Mouse (Mus musculus) gastrocnemius, postnatal 25 days (tissue): ENCODE measurements at regions not wholly inside any gene's neighbourhood (a gene's known extent, or its start where the extent isn't known, plus 50 kb on each side); places are given as distances from the start of the nearest gene placed in this dataset.

ENCODE experiments used
- DNase-seq: peaks from one replicate; pipeline ENCODE4 v3.0.0; 2022

DNA sequence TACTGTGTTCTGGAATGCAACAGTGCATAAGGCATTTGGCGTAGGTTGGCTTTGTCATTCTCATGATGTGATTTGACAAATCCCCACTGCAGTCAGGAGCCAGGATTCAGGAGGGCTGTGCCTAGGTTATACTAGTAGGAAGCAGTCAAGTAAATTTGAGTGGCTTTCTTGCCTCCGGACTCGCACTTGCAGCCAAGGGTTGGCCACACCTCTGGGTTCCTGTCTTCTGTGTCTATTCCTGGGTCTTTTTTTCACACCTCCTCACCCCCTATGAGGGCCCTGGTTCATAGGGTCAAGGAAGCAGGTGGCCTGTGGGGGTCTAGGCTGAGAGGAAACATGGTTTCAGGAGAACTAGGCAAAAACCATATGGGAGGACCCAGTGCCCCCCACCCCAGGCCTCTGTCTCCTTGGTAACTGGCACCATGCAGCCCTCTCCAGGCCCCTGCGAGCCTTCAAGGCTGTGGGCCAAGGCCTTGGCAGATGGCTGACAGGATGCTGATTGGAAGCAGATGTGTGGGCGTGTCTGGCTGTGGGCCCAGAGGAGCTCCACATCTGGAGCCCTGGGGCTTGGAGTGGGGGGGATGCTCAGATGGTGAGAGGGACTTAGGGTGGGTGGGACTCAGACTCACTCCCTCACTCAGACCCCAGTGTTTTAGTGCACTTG lies 195.7 kb downstream of the Rgs3 start:
- DNase-seq: peak; percentile 77

DNA sequence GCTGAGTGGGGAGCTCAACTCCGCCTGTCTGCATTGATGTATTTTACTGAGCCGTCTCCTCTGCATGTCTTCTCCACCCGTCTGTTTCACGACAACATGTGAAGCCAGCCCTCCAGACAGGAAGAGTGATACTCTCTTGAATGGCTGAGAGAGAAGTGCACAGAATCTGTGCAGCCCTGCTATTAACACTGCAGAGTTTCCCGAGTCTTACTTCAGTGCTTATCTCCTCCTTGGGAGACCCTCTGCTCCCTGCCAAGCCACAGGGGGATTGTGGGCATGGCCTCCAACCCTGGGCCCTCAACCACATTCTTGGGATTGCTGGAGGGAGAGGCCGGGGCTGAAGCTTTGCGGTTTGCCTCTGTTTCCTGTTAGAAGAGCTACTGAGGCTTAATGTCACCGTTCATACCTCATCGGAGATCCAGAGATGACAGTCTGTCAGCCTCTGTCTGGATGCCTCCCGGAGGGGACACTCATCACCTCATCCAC lies 197.1 kb downstream of the Rgs3 start:
- DNase-seq: no peak

DNA sequence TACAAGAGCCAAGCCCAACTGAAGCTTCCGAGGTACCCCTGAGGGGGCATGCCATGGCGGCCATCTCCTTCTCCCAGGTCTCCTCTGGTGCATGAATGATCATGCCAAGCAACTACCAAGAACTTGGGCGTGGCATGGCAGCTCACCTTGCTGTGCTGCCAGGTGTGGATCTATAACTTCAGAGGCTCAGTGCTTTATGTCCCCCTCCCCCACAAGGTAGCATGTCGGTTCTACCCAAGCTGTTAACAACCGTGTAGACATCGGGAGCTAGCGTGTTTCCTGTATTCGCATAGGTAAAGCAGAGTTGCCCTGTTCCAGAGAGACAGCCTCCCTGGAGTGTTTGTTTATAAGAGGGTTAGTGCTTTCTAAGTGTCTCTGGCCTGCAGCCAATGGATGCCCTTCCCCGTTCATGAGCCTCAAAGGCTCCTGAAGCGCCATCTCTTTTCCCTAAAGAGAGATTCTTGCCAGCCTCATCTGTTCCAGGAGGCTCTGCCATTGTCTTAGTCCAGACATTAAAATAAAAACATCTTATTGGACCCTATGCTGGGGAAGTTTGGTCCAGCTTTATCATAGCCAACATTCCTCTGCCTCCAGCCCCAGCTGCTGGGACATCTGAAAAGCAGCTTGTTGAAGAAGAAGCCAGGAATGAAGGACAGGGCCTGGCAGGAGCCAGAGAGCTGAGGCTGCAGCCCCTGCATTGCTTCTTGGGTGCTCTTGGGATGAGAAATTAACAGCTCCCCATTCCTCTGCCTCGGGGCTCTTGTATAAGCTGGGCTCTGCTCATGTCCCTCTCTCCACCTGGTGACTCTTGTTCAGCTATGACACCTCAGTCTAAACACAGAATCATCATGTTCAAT lies 201.3 kb downstream of the Rgs3 start:
- DNase-seq: peak; percentile 55

DNA sequence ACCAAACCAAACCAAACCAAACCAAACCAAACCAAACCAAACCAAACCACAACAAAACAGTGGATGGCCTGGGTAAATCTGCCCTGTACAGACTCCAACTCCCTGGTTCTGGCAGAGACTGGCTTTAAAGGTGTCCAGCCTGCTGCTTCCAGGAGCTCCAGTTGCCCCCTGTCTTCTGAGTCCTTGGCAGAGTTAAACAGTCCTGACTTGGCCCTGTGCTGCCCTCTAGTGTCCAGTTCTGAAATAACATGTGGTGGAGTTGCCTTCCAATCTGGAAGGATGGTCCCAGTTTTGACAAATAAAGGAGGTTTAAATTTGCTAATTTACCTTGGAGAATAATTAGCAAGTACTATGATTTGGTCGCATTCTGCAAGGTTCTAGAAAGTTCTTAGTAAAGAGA lies 202.0 kb downstream of the Rgs3 start:
- peak; percentile 58 for DNase-seq

DNA sequence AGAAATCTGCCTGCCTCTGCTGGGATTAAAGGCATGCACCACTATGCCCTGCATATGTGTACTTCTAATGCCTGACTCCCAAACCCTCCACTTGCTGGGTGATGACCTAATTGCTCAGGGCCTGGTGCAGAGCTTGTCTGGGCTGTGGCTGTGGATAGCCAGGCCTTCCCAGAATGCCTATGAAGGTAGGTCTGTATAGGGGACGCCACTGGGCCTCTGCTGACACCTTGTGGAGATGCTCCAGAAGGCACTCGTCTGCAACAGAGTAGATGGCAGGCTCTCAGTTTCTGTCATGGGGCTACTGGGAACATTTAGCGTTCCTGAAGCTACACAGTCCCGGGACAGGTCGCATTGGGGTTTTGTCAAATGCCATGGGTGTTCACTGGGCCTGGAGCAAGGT lies 201.4 kb upstream of the Zfp618 start:
- DNase-seq: peak; percentile 71

DNA sequence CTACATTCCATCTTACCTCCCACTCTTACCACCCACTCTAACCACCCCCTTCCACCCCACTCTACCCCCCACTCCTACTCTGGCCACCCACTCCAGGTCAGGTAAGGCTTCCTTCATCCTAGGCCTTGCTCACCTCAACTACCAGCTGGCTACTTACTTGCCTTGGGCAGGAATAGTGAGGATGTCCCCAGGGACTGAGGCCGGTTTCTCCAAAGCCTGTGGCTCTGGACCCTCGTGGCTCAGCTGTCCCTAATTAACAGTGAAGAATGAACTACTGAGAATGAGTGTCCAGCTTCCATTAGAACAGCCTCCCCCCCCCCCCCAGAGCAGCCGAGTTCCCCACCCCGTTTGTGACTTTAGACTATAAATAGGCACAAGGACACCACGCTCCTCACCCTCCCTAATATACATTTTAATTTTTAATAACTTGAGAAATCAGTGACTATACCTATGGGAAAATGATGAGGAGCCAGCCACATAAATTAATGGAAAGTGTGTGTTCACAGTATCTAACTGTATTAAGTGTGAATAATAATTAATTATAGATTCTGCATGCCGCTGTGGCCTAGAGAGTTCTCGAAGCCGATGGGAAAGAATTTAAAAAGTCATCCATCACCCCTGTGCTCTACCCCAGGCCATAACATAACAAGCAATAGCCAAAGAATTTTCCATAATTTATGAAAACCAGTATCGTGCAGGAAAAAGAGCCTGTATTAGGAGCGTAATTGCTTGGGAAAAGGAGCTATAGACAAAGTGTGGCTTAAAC lies 195.7 kb upstream of the Zfp618 start:
- DNase-seq: no peak

DNA sequence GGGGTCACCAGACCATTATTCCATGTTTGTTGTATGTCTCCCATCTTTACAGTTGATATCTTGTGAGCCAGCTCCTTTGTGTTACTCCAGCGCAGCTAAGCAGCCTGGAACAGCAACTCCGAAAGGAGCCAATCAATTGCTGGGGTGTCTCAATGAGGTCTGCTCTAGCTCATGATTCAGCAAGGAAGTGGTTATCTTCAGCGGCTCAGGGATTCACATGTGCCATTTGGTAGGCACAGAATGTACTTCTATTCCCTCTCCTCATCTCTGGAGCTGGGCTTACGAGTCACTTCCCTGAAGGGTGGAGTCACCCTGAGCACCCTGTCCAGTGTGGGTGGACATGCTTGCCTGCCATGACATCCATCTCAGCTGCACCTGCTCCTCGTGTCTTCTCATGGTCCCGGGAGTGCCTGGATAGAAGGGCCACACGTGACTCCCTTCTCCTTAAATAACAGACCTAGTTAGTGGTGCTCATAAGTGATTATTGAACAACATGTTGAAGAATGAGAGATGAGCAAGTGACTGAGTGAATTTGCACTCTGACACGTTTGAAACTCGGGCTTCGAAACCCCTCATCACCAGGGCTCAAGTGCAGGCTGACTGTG lies 190.3 kb upstream of the Zfp618 start:
- no peak for DNase-seq

DNA sequence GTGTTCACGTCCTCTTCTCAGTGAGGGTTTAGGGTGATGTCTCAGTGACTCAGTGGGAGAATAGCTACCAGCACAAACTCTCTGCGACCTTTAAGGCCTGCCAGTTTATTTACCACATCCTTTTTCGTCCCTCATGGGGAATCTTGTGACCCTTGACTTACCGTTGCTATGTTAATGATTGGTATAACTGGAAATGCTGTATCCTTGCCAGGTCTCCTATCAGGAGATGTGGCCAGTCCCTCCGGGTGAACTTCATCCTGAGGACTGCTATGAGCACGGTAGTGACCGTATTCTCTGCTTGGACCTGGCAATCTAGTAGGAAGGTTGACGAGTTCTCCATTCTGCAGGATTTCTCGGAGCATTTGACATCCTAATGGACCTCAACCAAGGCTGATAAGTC lies 188.5 kb upstream of the Zfp618 start:
- DNase-seq: no peak

DNA sequence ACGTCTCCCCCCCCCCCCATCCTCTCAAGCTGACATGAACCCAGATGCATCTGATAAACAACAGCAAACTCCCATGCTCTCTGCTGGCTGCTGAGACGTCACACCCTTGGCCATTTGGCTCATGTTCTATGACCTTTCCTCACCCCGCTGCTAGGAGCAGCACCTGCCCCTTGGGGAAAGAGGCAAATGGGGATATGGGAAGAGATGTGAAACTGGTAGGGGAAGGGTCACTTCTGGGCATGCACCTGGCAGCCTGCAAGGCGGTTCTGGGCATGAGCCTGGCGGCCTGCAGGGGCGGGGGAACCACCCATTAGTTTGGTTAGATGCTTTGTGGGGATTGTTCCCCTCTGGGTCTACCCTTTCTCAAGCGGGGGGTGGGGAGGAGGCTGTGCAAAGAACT lies 187.9 kb upstream of the Zfp618 start:
- DNase-seq: no peak

DNA sequence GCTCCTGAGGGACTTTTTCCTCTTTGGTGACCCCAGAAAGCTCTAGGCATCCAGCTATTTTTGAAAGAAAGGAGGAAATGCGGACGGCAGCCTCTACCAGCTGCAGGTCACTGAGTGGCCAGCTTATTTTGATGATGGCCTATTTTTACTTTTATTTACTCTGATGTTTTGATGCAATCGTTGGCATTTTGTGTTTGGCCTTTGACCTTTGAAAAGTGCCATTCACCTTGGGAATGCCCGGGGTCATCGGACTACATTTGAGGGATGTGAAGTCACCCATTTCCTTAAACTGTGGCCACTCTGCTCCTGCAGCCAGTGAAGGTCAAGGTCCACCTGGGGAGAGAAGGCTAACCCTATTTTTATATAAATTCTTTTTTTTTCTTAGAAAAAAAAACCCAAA lies 186.8 kb upstream of the Zfp618 start:
- DNase-seq: no peak

DNA sequence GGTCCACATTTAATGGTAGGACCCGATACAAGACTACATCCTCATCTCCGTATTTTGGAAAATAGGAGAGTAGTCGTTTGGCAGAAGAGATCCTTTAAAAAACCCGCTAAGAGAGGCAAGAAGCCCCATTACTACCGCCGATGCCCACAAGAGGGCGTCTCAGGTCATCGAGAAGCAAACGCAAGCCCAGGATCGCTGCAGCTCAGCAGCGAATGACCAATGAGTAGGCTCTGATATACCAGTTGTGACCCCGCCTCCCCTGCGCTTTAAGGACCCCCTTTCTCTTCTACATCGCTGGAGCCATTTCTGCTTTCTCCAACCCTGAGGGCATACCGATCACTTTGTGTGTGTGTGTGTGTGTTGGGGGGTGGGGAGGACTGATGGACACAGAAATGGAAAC lies 185.0 kb upstream of the Zfp618 start:
- DNase-seq: peak; percentile 61

DNA sequence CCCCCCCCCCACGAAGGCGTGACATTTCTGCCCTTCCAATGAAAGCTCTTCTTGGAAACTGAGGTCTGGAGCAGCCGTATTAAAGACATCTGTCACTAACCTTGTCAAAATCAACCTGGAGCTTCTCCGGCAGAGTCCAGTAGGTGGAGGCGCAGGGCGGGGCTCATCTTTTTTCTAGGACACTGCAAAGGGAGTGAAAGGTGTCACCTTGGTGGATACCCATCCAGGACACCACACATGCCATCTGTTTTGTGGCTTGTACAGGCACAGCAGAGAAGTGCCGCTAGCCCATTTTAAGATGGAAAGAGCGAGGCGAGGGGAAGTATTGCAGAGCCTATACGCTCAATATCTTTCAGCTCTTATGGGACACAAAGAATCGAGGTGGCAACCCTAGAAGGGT lies 184.5 kb upstream of the Zfp618 start:
- DNase-seq: no peak

DNA sequence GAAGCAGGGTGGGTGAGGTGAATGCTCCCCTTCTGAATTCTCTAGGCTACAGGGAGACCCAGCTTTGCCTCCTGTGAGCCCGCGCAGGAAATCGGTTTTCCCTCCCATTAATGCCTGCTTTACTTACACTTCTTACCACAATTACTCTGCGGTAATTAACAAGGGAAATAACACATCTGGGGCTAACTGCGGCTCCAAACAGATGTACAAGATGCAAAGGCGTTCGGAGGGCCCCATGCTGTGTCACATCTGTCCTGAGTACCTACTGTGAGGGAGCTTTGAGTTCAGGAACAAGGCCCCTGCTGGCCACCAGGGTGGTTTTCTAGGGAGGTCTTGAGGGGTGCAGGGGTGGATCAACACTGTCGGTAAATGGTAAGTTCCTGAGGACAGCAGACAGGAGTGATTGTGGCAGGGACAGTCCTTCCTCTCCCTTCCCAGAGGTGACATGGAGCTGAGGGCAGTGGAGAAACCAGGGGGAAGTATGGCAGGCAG lies 184.0 kb upstream of the Zfp618 start:
- no peak for DNase-seq

DNA sequence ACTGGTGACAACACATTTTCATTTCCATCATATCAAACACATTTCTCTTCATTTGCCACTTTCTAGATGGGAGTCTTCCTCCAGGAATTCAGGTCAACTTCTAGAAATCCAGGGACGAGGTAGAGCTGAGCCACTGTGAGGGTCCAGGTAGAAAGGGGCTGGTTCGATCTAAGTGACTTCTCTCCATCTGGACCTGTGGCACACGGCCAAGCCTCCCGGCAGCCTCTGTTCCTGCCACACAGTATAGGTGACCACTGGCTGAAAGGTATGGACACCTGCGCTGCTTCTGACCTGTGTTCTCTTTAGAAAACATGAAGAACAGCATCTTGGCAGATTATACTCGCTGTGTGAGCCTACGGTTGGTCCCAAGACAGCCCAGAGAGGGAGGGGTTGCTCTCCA lies 179.7 kb upstream of the Zfp618 start:
- no peak for DNase-seq

DNA sequence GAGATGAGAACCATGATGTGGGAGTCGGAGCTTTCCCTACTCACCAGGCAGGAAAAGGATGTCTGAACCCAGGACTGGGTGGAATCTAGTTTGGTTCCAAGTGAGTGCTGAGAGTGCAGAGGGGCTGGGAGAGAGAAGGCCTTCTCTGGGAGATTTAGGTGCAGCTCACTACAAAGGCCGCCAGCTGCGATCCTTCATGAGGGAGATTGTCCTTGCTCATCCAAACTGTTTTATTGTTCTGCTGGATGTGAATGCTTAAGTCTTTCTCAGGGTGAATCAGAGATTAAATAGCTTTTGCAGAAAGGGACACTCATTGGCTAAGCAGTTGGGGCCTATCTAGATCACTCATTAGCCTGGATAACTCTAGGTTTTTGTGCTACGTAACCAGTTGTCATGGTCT lies 175.7 kb upstream of the Zfp618 start:
- no peak for DNase-seq

DNA sequence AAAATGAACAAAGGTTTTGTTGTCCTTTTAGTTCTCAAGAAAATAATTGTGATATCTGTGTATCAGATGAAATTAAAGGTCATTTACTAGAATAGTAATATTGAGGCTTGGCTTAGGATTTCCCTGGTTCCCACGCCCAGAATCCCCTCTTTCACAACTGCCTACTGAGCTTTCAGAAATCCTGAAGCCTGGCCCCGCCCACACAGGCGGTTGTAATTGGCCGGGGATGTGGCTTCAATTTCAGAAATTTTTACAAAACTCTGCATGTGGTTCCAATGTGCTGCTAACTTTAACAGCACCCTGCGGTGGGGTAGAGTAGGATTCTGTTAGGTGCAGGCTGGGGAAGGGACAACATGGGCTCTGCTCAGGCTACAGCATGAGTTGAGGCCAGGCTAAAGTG lies 171.8 kb upstream of the Zfp618 start:
- DNase-seq: no peak

DNA sequence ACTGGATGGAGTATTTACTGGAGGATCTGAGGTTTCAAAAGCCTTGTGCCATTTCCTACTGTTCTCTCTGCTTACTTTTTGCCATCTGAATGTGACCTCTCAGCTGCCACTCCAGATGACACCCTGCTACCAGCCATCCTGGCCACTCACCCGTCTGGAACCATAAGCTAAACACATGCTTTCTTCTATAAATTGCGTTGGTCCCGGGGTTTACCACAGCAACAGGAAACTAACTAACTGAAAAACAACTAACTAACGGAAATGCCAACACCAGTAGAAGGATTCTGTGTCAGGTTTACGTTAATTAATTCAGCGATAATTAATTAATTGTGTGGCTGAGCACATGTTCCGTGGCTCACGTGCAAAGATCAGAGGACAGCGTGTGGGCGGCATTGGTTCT lies 169.8 kb upstream of the Zfp618 start:
- DNase-seq: no peak

DNA sequence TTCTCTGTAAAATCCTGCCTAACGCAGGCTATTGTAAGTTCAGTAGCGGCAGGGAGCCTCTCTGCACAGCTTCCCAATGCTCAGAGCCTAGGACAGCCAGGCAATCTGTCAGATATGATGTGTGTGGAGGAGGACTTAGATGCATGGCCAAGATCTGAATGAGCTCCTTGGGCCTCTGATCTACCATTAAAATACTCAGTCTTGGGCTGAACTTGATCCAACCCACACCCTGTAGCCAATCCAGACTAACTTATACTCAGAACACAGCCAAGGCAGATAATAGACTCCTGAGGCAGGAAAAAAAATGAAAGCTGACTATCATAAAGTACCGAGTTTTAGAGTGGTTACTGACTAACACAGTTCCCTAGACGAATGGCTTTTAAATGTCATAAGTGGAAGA lies 165.4 kb upstream of the Zfp618 start:
- no peak for DNase-seq

DNA sequence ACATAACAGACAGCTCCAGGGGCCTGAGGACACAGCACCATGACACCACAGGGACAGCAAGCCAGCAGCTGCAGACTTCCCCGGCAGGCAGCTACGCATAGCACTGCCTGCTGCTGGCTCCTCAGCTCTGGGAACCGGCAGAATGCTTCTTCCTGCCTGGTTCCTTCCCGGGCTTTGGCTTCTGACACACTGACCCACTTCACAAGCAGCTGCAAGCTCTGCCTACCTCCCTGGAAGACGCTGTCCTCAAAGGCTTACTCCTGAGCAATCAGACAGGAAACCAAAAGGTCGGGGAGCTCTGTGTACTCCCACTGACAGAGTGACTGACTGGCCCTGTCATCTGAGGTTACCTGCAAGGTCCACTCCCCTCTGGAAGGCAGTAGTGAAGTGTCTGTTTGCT lies 159.5 kb upstream of the Zfp618 start:
- peak; percentile 25 for DNase-seq

DNA sequence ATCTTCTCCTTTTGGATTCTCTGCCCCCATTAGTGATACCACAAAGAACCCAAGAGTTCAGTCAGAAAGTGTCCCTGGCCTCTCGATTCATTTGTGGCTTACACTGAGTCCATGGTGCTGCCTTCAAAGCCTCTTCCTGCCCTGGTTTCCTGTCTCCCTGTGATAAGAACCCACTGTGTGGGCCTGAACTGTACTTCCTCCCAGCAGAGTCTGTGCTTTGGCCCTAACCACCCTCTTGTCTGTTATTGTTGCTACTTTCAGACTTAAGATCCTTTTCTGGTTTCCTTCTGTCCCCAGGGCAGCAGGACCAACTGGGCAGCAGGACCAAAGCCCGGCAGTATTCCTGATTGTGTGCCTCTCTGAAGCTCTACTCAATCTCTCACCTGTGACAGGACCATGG lies 158.6 kb upstream of the Zfp618 start:
- DNase-seq: no peak

DNA sequence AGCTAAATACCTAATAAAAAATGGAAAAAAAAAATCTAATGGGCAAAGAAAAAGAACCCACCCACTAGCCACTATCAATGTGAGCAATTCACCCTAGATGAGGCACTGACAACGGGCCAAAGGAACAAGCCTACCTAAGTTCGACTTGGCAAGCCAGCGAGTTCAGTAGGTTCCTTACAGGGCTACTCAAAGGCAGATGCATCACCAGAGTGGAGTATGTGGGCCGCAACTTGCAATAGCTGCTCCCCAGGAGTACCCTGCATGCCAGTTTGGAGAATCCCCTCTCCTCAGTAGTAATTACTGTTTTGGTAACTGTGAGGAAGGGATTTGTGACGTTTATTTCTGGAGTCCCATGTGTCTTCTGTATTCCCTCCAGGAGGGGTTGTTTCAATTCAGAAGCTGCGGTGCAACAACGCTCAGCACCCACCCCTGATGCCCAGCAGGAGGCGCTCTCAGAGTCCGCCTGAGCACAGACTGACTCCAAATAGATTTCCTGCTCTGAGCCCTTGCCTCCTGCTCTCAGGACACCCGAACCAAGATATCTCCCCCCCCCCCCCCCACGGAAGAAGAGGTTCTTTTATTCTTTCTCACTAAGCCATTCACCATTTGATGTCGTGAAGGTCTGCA lies 157.3 kb upstream of the Zfp618 start:
- DNase-seq: no peak

DNA sequence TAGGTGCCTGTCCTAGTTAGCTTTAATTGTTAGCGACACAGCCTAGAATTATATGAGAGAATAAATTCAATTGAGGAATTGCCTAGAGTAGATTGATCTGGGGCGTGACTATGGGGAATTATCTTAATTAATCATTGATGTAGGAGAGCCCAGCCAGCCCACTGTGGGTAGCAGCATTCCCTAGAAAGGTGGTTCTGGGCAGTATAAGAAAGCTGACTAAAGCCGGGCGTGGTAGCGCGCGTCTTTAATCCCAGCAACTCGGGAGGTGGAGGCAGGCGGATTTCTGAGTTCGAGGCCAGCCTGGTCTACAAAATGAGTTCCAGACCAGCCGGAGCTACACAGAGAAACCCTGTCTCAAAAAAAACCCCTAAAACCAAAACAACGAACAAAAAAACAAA lies 156.8 kb upstream of the Zfp618 start:
- no peak for DNase-seq
